Mouse (Mus musculus) 416B (cell line): Measurements from ENCODE around the gene Plxnb1.
A peak's percentile ranks its signal among the peaks of the same experiment; 100 is the strongest.
"Not testable (repeated sequence)": the region's sequence is repeated elsewhere in the genome, so short reads cannot be mapped to it uniquely, and the experiment has no call there.

ENCODE experiments used
- DNase-seq: peaks from one replicate; pipeline ENCODE4 v3.0.0; 2011; ENCODE audit warnings: low read depth

The Plxnb1 gene

DNA sequence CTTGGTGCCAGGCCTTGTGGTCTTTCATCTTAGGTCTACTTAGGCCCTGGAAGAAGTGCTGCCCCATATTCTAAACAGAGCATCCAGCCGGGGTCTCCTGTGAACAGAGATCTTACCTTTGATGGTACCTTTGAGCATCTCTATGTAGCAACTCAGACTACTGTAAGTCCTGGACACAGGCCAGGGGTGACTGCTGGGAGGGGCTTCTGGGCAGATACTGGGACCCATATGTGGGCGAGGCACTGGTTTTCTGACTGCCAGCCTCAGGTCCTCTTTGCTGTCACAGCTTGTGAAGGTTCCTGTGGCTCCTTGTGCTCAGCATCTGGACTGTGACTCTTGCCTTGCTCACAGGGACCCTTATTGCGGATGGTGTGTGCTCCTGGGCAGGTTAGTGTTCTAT, 7.4 kb downstream of the Plxnb1 start:
- no peak for DNase-seq

DNA sequence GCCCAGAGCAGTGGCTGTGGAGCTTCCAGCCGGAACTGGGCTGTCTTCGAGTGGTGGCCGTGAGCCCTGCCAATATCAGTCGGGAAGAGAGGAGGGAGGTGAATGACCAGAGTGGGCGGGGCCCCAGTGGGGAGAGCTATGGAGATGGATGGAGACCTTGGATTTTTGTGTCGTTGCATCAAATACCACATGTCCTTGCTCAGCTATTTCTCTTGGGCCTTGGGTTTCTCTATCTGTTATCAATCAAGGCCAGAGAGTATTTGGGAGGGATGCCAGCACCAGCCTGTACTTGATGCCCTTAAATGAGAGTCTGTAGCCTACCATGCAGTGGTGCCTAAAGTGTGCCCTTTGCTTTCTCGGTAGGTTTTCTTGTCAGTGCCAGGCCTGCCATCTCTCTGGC, 8.1 kb downstream of the Plxnb1 start:
- no peak for DNase-seq

DNA sequence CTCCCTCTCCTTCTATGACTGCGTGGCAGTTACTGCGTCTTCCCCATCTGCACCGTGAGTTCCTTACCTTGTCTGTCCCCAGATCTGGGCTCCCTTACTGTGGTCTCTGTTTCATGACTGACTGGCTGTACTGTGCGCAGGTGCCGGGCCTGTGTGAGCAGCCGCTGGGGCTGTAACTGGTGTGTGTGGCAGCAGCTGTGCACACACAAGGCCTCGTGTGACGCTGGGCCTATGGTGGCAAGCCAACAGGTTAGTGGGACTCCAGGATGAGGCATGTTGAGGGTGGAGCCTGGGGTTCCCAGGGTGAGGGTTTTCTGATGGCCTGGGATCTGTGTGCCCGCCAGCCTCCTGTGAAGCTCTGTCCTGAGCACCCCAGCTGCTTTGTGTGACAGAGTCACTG, 8.9 kb downstream of the Plxnb1 start:
- DNase-seq, result no peak

DNA sequence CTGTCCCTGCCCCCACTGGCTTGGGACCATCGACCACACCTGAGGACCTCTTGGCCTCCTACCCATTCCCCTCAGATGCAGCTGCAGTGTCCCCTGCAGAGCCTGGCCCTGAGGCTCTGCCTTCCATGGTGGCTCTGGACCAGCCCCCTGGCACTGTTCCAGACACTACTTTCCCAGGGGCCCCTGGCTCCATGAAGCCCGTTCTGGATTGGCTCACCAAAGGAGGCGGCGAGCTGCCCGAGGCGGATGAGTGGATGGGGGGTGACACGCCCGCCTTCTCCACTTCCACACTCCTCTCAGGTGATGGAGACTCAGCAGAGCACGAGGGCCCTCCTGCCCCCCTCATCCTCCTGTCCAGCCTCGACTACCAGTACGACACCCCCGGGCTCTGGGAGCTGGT, 9.8 kb downstream of the Plxnb1 start:
- no peak for DNase-seq

DNA sequence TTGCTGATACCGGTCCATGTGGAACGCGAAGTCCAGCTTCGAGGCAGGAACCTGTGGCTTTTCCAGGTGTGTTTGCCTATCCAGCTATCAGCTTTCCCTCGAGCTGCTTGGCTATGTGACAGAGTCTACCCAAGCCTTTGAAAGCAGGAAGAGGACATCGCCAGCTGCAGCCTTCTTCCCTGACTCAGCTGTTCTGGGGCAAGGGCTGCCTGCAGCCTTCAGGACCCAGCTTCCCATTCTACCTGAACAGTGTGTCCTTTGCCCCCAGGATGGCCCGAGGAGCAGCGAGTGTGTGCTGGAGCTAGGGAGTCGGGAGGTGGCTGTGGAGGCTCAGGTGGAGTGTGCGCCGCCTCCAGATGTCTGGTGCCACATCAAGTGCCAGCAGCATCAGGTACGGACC, 10.5 kb downstream of the Plxnb1 start:
- DNase-seq, result no peak

DNA sequence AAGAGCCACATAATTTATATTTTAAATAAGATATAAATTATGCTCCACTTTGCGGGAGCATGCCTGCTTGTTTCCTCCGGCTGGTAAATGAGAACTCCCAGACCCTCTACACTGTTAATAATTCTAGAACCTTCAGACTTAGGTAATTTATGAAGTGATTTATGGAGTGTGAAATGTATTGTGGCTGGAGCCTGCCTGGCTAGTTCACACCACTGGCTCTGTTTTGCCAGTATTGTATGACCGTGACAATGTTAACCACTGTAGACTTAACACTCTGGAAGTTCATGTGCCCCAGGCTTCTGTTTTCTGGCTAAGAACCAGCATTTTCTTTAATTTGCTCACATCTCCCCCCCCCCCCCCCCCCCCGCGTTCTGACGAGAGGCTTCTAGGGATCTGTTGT, 12.2 kb downstream of the Plxnb1 start:
- DNase-seq, result no peak

DNA sequence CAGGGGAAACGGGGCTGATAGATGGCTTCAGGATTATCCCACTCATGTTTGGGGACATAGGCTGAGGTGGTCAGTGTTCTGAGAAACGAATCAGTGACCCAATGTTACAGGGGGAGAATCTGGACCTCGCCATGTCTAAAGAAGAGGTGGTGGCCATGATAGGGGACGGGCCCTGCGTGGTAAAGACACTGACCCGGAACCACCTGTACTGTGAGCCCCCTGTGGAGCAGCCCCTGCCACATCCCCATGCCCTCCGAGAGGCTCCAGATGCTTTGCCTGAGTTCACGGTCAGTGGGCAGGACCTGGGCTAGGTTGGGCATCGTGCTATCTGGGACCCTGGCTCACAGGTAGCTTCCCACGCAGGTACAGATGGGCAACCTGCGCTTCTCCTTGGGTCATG, 15.1 kb downstream of the Plxnb1 start:
- no peak for DNase-seq

DNA sequence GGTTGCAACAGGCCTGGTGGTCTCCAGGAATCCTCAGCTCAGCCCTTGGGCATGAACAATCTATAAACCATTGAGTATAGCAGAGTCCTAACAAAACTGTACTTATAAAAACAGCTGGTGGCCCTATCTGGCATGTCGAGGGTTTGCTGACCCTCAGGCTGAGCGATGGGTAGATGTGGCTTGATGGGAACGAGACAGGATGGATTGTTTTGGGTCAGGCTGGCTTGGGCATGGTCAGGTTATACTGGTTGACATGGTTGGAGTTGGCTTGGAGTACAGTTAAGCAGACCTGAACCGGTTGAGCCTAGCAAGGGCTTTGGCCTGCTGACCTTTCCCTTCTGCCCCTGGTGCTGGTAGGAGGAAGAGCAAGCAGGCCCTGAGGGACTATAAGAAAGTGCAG, 15.9 kb downstream of the Plxnb1 start:
- DNase-seq, result no peak

DNA sequence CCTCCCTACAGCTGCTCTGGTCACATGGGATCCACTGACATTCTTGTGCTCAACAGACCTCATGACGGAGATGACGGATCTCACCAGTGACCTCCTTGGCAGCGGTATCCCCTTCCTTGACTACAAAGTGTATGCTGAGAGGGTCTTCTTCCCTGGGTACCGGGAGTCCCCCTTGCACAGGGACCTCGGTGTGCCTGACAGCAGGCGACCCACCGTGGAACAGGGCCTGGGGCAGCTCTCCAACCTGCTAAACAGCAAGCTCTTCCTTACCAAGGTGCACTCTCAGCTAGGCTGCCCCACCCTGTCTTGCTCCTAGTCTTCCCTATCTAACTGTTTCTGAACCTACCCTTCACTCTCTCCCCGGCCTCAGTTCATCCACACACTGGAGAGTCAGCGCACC, 16.4 kb downstream of the Plxnb1 start:
- DNase-seq, result no peak

DNA sequence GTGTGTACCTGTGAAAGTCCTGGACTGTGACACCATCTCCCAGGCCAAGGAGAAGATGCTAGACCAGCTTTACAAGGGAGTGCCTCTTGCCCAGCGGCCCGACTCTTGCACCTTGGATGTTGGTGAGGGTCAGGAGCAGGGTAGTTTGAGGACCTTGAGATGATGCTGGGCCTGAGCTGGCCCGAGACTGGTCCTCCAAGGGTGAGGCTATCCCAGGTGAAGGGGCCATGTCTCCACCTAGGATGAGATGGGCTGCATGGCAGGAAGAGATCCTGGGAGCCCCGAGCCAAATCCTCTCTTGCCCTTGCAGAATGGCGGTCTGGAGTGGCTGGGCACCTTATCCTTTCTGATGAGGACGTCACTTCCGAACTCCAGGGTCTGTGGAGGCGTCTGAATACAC, 18.1 kb downstream of the Plxnb1 start:
- DNase-seq, result no peak

DNA sequence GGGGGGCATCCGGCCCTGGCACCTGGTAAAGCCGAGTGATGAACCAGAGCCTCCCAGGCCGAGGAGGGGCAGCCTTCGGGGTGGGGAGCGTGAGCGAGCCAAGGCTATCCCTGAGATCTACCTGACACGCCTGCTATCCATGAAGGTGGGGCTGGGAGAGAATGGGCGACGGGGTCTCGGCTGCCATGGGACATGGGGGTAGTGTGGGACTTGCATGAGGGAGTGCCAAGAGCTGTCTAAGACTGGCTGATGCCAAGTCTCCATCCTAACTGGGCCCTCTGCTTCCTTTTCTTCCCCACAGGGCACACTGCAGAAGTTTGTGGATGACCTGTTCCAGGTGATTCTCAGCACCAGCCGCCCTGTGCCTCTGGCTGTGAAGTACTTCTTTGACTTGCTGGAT, 19.1 kb downstream of the Plxnb1 start:
- no peak for DNase-seq

DNA sequence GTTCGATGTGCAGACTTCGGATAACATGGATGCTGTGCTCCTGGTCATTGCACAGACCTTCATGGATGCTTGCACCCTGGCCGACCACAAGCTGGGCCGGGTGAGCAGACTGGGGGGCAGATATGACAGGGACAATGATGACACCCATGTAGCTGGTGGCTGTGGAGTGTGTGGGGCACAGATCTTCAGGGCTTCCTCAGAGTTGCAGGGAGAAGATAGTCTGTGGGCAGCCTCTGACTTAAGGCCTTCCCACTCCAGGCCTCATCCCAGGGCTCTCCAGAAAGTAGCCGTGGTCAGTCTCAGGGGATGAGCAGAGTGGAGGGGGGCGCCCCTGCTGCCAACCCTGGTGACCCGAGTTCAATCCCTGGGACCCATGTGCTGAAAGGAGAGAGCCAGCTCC, 19.7 kb downstream of the Plxnb1 start:
- DNase-seq, result no peak

DNA sequence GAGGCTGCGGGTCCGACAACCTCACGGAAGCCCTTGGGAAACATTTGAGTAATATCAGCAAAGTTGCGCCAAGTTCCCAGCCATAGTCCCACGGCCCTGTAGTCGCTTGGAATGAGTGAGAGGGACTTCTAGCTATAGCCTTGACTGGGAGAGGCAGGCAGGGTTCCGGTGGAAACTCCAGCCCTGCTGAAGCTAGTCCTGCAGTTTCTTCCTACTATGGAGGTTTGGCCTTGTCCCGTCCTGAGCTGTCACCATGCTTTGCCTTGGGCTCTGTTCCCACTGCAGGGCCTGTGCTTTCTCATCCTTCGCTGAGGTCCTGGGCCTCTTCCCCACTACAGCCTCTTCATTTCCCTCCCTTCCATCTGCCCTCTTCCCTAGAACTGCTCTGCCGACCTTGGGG, 21.0 kb downstream of the Plxnb1 start:
- no peak for DNase-seq

DNA sequence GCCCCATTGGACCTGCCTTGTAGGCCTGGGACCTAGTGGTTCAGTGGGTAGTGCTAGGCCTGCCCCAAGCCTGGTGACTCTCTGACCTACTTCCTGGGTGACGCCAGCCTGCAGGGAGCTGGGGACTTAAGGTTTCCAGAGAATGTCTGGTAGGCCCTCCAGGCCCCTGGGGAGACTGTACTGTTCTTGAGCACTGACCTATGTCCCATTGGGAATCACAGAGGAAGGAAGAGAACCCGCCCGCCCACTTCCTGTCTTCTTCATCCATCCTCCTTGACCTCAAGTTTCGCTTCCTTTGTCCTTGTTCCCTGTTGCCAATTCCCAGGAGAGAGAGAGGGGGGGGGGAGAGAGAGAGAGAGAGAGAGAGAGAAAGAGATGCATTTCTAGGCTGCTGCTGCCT, 22.9 kb downstream of the Plxnb1 start:
- DNase-seq, result no peak

DNA sequence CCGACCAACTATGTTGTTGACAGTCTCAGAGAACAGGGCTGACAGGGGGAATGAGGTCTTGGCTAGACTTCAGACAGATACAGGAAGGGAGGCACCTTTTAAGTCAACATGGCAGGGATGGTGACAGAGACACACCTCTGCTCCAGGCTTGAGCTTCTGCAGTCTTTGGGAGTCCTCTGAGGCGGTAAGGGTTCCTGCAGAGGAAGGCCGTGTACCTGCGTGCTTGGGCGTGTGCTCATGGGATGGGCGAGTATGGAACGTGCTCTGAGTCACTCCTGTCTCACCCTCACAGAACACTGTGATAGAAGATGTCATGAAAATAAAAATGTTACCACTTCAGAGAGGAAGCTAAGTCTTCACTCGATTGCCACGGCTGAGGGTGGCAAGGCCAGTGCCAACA, 24.4 kb downstream of the Plxnb1 start:
- no peak for DNase-seq

DNA sequence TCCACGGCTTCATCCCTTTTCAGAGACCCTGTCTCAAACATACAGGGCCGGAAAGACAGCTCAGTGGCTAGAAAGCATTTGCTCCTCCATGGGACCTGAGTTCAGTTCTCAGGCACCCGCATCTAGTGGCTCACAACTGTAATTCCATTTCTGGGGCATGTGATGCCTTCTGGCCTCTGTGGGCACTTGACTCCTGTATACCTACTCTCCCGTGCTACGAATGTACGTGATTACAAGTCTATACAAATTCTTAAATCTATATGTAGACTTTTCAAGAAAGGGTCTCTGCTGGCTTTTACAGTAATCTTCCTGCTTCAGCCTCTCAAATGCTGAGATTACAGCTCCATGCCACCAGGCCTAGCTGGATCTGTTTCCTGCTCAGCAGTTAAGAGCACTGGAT, 25.8 kb downstream of the Plxnb1 start:
- no peak for DNase-seq

DNA sequence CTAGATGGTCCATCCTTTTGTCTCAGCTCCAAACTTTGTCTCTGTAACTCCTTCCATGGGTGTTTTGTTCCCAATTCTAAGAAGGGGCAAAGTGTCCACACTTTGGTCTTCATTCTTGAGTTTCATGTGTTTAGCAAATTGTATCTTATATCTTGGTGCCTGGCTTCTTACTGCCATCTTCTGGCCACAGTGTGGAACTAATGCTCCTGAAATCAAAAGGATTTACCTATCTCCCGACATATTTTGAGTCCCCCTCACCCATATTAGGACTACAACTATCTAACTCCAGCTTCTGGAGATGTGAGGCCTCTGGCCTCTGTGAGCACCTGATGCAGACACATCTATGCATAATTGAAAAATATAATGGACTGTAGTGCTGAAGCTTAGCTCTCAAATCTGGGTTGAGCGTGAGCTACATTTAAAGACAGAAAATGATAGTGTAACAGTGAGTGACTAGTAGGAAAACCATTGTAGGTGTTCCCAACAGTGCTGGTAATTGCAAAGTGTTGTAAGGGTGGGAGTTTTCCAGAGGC, 27.4 kb downstream of the Plxnb1 start:
- DNase-seq, result peak; percentile 64

DNA sequence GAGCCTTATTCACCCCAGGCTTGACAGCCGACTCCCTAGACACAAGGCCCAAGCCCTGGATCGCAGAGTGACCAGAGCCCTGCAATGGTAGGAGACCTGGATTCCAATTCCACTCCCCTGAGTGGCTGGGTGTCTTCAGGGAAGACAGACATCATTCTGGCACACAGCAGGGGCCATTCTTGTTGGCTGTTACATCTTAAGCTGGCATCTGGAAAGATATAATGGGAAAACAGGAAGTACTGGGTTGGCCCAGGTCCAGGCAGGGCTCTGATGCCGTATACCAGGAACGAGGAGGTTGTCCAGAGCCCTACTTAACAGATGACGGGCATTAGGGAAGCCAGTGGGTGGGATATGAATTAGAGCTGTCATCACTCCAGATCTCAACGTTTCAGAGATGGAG, 28.1 kb downstream of the Plxnb1 start:
- no peak for DNase-seq

DNA sequence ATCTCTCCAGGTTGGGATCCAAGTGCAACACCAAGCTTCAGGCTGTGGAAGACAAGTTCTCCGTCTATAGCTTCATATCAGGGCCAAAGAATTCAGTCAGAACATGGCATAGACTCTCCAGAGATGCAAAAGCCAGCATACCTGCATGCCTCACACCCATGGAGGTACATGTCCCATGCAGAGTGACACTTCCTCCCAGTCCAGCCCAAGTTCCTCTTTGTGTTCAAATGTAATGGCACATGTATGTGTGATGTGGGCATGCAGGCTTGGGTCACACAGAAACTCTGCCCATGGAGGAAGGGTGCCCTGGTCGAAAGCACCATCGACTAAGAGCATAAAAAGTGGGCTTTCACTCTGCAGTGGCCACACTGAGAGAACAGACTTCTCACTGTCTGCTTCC, 29.0 kb downstream of the Plxnb1 start:
- no peak for DNase-seq

DNA sequence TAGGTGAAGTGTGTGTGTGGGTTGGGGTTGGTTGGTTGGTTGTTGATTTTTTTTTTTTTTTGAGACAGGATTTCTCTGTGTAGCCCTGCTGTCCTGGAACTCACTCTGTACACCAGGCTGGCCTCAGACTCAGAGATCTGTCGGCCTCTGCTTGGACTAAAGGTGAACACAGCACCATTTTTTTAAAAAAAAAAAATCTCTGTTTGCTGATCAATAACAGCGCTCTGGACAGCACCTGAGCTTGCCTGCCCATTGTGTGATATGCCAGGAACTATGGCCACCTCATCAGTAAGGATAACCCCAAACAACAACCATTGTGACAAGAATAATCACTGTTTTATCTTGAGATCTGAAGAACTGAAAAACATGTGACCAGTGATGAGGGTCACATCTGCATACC, 29.9 kb downstream of the Plxnb1 start:
- DNase-seq, result no peak

DNA sequence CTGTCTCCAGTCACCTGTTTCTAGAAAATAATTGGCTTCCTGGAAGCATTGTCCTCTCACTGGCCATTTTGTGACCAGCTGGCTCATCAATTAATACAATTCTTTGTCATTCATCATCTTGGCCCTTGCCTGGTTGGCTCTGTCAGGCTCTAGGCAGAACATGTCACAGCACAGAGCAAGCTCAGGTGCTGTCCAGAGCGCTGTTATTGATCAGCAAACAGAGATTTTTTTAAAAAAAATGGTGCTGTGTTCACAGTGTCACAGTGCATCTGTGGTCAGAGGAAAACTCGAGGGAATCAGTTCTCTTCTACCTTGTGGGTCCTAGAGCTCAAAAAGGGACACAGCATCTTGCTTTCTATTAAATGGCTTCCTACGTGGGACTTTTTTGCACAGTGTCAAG, 30.3 kb downstream of the Plxnb1 start:
- DNase-seq, result no peak

DNA sequence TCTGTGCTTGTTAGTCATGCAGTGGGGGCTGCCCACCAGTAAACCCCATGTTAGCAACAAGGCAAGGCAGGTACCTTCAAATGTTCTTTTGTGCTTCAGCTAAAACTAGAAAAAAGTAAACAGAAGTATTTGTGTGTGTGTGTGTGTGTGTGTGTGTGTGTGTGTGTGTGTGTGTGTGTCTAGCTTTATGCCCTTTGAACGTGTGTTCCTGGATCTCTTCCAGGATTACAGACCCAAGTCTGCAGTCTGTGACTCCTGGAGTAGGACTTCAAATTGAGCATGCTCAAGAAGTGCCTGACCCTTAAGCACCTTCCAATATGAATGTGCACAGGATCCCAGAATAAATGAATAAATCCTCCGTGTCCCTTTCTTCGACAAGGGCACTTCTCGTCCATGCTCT, 31.9 kb downstream of the Plxnb1 start:
- no peak for DNase-seq

DNA sequence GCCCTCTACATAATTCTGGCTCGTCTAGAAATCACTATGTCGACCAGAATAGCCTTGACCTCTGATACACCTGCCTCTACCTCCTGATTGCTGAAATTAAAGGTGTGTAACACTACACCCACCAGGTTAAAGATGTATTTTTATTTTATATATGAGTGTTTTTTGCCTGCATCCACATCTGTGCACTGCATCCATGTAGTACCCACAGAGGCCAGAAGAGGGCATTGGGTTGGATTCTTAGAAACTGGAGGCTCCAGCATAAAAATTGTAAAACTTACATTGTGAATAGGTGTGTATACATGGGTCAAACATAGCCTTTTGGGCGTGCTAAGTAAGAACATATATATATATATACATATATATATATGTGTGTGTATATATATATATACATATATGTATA, 33.0 kb downstream of the Plxnb1 start:
- DNase-seq, result peak; percentile 19

DNA sequence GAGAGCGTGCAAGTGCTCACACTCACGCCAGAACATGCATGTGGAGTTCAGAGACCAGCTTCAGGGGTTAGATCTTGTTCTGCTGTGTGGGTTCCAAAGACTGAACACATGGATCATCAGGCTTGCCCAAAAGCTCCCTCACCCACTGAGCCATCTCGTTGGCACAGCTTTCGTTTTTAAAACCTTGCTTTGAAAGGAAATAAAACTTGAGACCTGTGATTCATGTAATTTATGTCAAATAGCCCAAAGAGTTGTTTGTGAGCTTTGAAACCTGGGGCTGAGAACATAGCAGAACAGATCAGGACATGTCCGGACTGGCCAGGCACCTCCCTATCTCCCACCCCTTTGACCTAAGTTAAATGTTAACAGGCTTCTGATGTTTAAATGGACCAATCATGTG, 34.9 kb downstream of the Plxnb1 start:
- DNase-seq, result no peak

DNA sequence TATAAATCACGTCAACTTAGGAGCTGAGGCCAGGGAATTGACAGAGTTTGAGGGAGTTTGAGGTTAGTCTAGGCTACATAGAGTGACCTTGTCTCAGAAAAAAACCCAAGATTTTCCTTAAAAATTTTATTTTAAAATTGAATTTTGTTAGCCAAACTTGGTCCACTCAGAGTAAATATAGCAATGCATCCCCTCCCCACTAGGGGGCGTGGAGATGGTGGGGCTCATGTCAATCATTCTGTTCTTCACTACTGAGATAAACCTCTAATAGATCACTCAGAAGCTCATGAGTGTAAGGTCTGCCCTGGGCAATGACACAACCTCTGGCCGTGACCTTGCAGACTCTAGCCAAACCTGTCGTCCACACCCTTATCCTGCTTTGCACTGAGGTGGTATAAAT, 45.2 kb downstream of the Plxnb1 start:
- DNase-seq, result not testable (repeated sequence)
